Mouse (Mus musculus): ENCODE data around the gene Zmym6.

- no peak for TF ChIP-seq CTCF (IDR thresholded peaks at IDR 0.05; ENCODE audit: low read depth)
- no peak for TF ChIP-seq EP300 (IDR thresholded peaks at IDR 0.05; ENCODE audit: low read depth)
Measured at GRCm38 (mm10) chr4:127167731-127168130, 90.5 kb downstream of the Zmym6 start.

Measured in liver, postnatal 0 days (tissue).